Mouse (Mus musculus): ENCODE results near the gene Fkbp1a.
A peak's percentile ranks its signal among the peaks of the same experiment; 100 is the strongest.

Fkbp1a gene

GRCm38 (mm10) chr2:151549615-151550121 is 7.4 kb downstream of the Fkbp1a start:
- DNase-seq, result no peak

DNA sequence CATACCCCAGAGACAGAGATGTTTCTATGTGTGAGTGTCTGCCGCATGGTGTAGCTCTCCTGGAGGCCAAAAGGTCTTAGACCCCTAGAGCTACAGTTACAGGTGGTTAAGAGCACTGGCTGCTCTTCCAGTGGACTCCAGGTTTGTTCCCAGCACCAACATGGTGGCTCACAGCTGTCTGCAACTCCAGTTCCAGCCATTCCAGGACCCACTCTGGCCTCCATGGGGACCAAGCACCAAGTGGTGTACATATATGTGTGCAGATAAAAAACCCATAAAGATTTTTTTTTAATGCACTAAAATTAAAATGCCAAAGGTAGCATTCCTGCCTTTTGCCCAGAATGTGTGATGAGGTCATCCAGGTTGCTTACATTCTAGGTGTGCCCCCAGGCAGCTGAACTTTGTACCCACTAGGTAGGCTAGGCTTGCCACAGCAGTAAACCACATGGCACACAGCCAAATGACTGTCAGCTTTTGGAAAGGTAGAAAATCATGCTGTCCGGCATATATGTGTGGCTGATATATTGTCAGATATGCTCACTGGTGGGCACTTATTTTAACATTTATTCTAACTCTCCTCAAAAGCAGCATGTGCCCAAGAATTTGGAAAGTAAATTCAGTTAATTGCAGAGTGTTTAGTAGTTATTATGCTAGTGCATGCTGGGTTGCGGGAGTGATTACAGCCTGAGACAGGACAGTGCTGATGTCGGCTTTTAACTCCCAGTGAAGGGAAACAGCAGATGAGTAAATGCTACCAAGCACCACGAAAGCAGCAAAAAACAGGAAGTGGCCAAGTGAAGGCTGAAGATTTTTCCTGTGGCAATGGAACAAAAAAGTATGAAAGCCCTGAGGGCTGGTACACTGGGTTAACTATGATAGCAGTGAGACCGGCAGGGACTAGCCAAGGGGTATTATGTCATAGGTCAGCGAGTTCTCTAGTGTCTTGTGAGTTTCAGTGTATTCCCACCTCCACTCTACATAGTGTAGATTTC is 20.9 kb downstream of the Fkbp1a start:
- DNase-seq, result peak; percentile 73

DNA sequence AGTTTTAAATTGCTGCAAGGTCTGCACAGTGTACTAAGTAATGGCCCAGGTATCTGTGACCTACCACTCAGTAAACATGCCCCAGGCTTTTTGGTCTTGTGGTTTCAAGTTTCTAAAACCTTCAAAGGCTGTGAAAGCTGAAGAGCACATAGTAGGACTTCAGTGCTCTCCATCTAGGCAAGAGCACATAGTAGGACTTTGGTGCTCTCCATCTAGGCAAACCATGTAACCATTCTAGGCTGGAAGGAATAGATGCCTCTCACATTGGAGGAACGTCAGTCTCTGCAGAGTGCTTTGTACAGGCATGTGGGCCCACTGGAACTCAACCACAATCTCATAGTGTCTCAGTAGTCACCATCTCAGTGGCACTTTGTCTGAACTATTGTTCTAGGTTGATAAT is 21.7 kb downstream of the Fkbp1a start:
- no peak for DNase-seq

DNA sequence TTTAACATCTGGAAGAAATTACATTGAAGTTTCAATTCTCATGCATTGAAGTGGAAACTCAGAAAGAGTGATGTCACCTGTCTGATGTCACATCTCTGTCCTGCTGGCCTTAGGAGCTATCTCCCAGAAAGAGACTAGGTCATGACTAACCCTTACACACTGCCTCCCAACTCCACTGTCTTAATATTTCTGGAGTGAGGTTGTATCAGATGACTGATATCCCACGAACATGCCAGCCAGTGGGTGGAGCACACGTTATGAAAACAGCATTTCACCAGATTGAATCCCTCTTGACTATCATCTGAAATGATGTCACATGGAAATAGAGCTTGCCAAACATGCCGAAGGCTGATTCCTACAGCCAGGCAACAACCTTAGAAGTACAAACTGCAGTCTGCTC is 22.7 kb downstream of the Fkbp1a start:
- DNase-seq, result no peak

- no peak for DNase-seq
These were observed 24.6 kb downstream of the Fkbp1a start for GRCm38 (mm10) chr2:151566856-151567255.

DNA sequence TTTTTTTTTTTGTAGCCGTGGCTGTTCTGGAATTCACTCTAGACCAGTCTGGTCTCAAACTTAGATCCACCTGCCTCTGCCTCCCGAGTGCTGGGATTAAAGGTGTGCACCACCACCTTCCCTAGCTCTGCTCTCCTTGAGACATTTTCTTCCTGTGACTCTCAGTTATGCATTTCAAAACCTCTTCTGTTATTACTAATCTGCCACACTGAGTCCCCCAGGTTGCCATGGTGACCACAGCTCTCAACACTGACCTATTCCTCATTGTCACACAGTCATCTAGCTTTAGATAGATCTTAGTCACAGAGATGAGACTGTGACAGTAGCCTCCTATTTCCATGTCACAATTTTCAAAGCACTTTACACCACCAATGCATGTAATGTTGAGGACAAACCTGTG is 27.2 kb downstream of the Fkbp1a start:
- no peak for DNase-seq

DNA sequence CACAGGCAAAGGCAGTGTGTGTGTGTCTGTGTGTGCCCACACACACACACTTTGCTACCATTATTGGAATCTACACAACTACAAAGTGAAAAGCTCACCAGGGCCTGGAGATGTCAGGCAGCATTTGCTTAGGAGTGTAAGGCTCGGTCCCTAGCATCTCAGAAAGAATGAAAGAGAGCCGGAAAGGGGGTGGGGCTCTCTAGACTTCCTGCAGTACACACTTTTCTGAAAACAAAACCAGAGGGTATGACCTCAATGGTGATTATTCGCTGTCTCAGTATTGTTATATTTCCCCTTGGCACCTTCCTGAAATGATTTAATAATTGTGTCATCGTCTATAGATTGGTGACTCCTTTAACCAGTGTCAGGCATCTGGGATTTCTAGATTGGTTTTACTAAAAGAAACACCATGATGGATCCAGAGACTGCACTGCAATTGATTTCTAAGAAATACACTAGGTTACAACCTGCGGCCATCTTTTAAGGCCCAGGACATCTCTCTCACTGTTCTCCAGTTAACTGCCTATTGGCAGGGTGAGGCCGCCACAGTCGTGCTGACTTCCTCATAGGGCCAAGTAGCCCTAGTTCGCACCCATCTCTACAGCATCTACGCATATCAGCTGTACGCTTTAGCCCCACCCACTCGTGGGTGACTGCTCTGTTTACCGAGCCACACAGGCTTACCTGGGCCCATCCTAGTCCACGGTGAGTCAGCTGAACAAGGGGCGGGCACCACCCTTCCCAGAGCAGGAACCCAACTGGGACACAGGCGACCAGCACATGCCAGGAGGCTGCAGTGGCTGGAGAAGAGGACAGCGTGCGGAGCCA is 29.8 kb downstream of the Fkbp1a start, which contains the start of gene Sdcbp2:
Gene Sdcbp2, plus strand, starts transcription at position 750 of the 828 bp plus-strand sequence.
- DNase-seq, result peak; percentile 18

- no peak for DNase-seq
These were observed 31.4 kb downstream of the Fkbp1a start for GRCm38 (mm10) chr2:151573667-151574066.

GRCm38 (mm10) chr2:151574607-151575006 is 32.3 kb downstream of the Fkbp1a start:
- no peak for DNase-seq

GRCm38 (mm10) chr2:151575119-151575698 is 32.9 kb downstream of the Fkbp1a start:
- DNase-seq, result peak; percentile 49

DNA sequence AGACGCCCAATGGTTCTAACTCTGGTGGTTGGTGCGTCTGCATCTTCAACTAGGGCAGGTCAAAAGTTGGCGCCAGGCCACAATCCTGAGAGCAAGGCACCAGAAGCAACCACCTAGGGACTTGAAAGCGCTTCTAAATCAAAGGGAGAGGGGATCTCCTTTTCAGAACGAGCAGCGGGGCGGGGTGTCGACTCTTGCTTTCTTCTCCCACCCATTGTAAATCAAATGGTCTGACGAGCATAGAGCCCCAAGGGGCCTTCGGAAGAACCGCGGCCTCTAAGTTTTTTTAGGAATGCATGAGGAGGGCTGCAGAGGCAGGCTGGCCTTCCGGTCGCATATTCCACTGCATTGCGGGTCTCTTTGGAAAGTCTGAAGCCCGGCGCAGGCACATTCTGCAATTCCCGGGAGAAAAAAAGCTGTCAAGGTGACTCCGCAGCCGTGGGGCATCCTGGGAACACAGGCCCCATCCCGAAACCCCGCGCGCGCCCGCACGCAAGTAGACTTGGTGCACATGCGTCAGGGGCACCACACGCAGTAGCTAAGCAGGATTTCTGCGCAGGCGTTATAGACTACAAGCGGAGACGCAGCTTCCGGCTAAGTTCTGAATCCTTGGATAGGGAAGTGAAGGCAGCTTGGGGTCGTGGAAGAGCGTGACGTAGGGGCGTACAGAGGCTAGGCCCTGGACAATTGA is 33.6 kb downstream of the Fkbp1a start:
- peak; percentile 91 for DNase-seq

DNA sequence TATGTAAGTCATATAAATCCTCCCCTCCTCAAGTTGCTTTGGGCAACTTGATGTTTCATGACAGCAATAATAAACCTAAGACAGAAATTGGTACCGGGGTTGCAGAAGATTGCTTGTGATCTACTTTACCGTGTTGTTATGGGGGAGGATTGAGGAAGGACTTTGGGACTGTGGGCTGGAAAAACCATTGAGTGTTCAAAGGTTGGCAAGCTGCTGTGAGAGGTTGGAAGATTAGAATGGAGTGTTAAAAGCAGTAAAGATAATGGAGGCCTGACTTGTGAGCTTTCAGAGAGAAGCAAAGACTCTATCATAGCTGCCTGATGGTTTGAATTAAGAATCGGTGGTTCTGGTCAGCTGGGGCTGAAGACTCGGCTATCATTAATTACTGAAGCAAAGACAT is 36.9 kb downstream of the Fkbp1a start:
- DNase-seq, result no peak

GRCm38 (mm10) chr2:151580945-151581344 is 38.7 kb downstream of the Fkbp1a start:
- DNase-seq, result no peak

DNA sequence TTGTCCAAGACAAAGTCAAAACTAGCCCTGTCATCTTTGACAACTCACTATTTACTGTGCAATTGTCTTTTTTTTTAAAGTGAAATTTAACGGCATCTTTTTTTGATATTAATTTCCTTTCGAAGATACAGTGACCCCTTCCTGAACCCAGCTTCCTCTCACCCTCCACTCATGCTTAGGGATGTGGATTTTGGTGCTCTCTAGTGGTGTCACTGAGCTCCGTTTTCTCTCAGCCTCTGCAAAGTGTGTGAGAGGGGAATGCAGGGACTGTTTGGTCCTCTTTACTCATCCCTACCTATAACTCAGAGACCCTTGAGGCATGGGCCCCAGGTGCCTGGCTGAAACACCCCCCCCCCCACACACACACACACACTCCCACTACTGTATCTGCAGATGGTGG is 43.7 kb downstream of the Fkbp1a start:
- peak; percentile 22 for DNase-seq

DNA sequence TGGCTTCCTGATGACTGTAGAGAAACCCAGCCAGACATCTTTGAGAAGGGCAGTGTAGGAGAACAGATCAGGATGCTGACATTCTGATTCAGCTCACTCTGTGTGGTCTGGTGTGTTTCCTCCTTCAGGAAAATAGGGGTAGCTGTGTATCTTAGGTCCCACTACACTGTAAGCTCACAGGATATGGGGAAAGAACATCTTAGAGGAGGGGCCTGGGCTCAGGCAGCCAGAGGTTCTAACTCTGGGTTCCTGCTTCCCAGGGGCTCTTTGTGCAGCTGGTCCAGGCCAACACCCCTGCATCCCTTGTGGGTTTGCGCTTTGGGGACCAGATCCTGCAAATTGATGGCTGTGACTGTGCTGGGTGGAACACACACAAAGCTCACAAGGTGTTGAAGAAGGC is 44.5 kb downstream of the Fkbp1a start:
- no peak for DNase-seq

DNA sequence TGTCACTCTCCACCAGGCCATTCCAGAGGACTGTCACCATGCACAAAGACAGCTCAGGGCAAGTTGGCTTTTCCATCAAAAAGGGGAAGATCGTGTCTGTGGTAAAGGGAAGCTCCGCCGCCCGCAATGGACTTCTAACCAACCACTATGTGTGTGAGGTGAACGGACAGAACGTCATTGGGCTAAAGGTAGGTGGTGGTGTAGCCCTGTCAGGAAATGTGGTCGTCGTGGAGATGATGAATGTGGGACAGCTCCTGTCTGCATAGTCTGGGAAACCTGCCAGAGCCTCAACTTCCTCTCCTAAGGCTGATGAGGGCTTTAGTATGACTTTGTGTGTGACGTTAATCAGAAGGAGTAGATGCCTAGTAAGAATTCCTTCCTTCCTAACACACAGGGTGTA is 45.0 kb downstream of the Fkbp1a start:
- DNase-seq, result peak; percentile 54

DNA sequence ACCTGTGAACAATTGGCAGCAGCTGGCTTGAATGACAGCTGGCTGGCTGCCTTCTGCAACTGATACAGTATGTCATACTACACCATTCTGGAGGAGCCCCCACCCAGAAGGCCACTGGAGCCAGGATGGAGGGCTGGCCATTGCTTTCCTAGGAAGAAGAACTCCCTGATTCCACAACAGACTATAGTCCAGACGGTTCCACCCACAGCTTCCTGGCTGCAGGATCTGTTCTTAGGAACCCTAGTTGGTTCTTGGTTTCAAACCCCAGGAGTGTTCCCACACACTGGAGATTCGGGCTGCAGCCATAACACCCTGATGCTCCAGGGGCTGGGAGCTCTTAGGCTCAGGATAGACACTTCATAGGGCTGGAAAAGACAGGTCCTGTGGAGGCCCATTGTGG is 55.8 kb downstream of the Fkbp1a start:
- DNase-seq, result no peak

DNA sequence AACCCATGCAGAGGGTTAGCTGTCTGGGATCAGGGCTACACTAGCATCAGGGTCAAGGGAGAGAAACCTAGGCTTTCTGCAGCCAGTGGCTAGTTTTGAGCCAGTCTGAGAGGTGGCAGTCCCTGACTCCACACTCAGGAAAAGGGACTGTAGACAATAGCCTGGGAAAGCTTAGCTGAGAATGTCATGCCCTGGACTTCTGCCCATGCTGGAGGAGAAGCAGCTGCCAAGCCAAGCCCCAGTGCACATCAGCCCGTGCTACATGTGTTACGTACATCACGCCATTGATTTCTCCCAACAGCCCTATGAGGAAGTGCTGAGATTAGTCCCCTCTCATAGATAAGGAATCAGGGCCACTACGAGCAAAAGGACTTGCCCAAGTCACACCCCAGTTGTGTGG is 59.8 kb downstream of the Fkbp1a start:
- no peak for DNase-seq

GRCm38 (mm10) chr2:151603630-151604029 is 61.3 kb downstream of the Fkbp1a start:
- DNase-seq, result no peak

GRCm38 (mm10) chr2:151605437-151605987 is 63.2 kb downstream of the Fkbp1a start:
- DNase-seq, result no peak

GRCm38 (mm10) chr2:151608435-151608834 is 66.2 kb downstream of the Fkbp1a start:
- DNase-seq, result no peak

- no peak for DNase-seq
These were observed 67.7 kb downstream of the Fkbp1a start for GRCm38 (mm10) chr2:151609974-151610373.
